Mouse (Mus musculus) liver, embryonic 13.5 days (tissue): ENCODE results near the gene Atp1a1. TPM values are rescaled to one million over a fixed set of nuclear protein-coding genes. Genes with fewer than 3 reads are reported as not detected.

ENCODE experiments used
- ATAC-seq: fragments of 200-750 bp; cut with Nextera tagmentation; 2 replicates; pipeline ENCODE4 v1.8.0; 2017; ENCODE audit warnings: low read depth, mild to moderate bottlenecking, moderate number of reproducible peaks, moderate library complexity
- DNase-seq: peaks from one replicate; pipeline ENCODE4 v3.0.0; 2022
- H3K27ac ChIP-seq: fragments of 300-500 bp; sonication (generic); 2 replicates; pipeline ENCODE4 v1.5.1; 2015; ENCODE audit warnings: moderate library complexity, mild to moderate bottlenecking, inconsistent platforms
- H3K27me3 ChIP-seq: fragments of 300-500 bp; sonication (generic); 2 replicates; pipeline ENCODE4 v1.6.1; 2015; ENCODE audit warnings: mild to moderate bottlenecking, inconsistent platforms
- H3K36me3 ChIP-seq: fragments of 300-500 bp; sonication (generic); 2 replicates; pipeline ENCODE4 v1.6.1; 2015; ENCODE audit warnings: mild to moderate bottlenecking, inconsistent platforms
- H3K4me1 ChIP-seq: fragments of 300-500 bp; sonication (generic); replicated peaks from 2 replicates; pipeline ENCODE4 v1.6.1; 2015; ENCODE audit warnings: inconsistent platforms
- H3K4me2 ChIP-seq: fragments of 300-500 bp; sonication (generic); 2 replicates; pipeline ENCODE4 v1.6.1; 2015; ENCODE audit warnings: inconsistent platforms, mild to moderate bottlenecking, moderate library complexity
- H3K4me3 ChIP-seq: fragments of 300-500 bp; sonication (generic); replicated peaks from 2 replicates; pipeline ENCODE4 v1.5.1; 2015; ENCODE audit warnings: mild to moderate bottlenecking, inconsistent platforms
- H3K9ac ChIP-seq: fragments of 300-500 bp; sonication (generic); 2 replicates; pipeline ENCODE4 v1.6.1; 2015; ENCODE audit warnings: mild to moderate bottlenecking, inconsistent platforms
- H3K9me3 ChIP-seq: fragments of 300-500 bp; sonication (generic); replicated peaks from 2 replicates; pipeline ENCODE4 v1.6.1; 2016; ENCODE audit warnings: inconsistent platforms
- WGBS: fragments of 180-500 bp; shearing (Covaris S2); methylation state at CpG from one replicate; pipeline ENCODE4 v1.1.7; 2015; ENCODE audit not compliant: insufficient replicate concordance; 5-methylcytosine and 5-hydroxymethylcytosine counted together
- polyA plus RNA-seq: library from polyadenylated mRNA; unstranded; fragments of >200 nt; fragmentation: Nextera tagmentation; extraction: Ambion mirVana; gene quantifications from 2 replicates; pipeline ENCODE4 v1.2.1, GENCODE M21; 2015

The Atp1a1 gene
- polyA plus RNA-seq, 1 experiment from 2014 or later: 40.1 TPM

- Histone ChIP-seq H3K4me3 (no peak overlapping the region), H3K9ac (no peak overlapping the region), H3K4me2 (no peak overlapping the region), H3K27me3 (peaks cover 19% of the 10 kb centered on the region), H3K36me3 (no peaks in the 10 kb centered on the region), H3K4me1 (peaks cover under 1% of the 10 kb centered on the region; the same call in 1 of the 2 replicates), H3K27ac (no peak overlapping the region), H3K9me3 (no peaks in the 10 kb centered on the region)
- 65% methylated on average over 8 of the region's 8 CpGs for WGBS
- no peak for ATAC-seq
- DNase-seq: no peak
Measured at GRCm38 (mm10) chr3:101611012-101611812, 6.7 kb upstream of the Atp1a1 start.

- Histone ChIP-seq H3K4me1 (peaks cover 16% of the 10 kb centered on the region), H3K4me2 (no peak overlapping the region), H3K9me3 (no peaks in the 10 kb centered on the region), H3K36me3 (no peaks in the 10 kb centered on the region), H3K9ac (no peak overlapping the region), H3K27me3 (peaks cover 29% of the 10 kb centered on the region), H3K4me3 (no peak overlapping the region), H3K27ac (no peak overlapping the region)
- DNase-seq (no peak), ATAC-seq (no peak)
- WGBS: 66% methylated on average over 5 of the region's 5 CpGs
Measured at GRCm38 (mm10) chr3:101609302-101609701, 4.8 kb upstream of the Atp1a1 start.

- Histone ChIP-seq H3K9me3 (no peaks in the 10 kb centered on the region), H3K4me1 (peaks cover 31% of the 10 kb centered on the region), H3K4me2 (no peak overlapping the region), H3K27ac (no peak overlapping the region), H3K27me3 (peaks cover 25% of the 10 kb centered on the region), H3K36me3 (no peaks in the 10 kb centered on the region), H3K4me3 (no peak overlapping the region), H3K9ac (no peak overlapping the region)
- DNase-seq: no peak
- 71% methylated on average over 7 of the region's 7 CpGs for WGBS
- ATAC-seq: no peak
Measured at GRCm38 (mm10) chr3:101606861-101607455, 2.5 kb upstream of the Atp1a1 start.

DNA sequence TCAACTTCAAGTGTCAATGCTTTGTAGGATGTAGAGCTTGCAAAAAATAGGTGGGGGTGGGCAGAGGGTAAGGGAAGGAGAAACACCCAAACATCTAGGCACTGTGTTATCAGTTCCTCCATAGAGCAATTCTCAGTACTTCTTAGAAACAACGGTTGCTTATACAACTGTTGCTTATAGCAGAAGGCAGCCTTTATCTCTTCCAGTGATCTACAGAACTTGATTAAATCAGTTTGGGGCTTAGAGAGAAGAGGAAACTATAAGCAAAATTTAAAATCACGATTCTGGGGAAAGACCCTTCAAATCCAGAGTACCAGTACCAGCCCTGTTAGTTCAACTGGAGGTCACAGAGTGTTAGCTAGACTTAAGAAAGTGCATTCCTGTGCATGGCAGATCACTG lies 1.2 kb upstream of the Atp1a1 start:
- H3K27ac ChIP-seq: no peak overlapping the region
- peaks cover 43% of the 10 kb centered on the region for H3K4me1 ChIP-seq
- H3K27me3 ChIP-seq: peaks cover 25% of the 10 kb centered on the region
- no peak overlapping the region for H3K9ac ChIP-seq
- H3K9me3 ChIP-seq: no peaks in the 10 kb centered on the region
- H3K4me3 ChIP-seq: no peak overlapping the region
- 15% methylated on average over 2 of the region's 2 CpGs for WGBS
- H3K36me3 ChIP-seq: no peaks in the 10 kb centered on the region
- ATAC-seq: no peak
- H3K4me2 ChIP-seq: no peak overlapping the region
- no peak for DNase-seq

DNA sequence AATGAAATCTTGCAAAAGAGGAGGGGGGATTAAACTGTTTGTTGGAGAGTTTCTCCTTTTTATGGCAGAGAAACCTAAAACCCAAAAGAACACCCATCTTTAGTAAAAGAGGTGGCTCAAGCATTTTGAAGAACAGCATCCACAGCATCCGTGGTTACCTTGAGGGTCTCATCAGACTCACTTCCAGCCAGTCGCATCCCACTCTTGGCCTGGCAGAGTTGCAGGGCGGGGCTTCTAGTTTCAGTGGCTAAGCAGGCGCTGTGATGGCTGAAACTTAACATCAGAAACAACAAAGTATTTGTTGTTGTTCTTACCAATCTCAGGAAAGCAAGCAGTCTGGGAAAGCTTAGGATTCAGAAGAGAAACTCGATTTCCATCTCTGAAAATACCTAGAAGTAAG lies 807 bp upstream of the Atp1a1 start:
- ATAC-seq (no peak), DNase-seq (no peak)
- Histone ChIP-seq H3K4me1 (peaks cover 48% of the 10 kb centered on the region), H3K27me3 (peaks cover 25% of the 10 kb centered on the region), H3K27ac (no peak overlapping the region), H3K9me3 (no peaks in the 10 kb centered on the region), H3K9ac (peak overlapping the region; percentile 96), H3K36me3 (no peaks in the 10 kb centered on the region), H3K4me3 (peak overlapping the region; percentile 95), H3K4me2 (peak overlapping the region; percentile 99)
- 18% methylated on average over 5 of the region's 5 CpGs for WGBS

DNA sequence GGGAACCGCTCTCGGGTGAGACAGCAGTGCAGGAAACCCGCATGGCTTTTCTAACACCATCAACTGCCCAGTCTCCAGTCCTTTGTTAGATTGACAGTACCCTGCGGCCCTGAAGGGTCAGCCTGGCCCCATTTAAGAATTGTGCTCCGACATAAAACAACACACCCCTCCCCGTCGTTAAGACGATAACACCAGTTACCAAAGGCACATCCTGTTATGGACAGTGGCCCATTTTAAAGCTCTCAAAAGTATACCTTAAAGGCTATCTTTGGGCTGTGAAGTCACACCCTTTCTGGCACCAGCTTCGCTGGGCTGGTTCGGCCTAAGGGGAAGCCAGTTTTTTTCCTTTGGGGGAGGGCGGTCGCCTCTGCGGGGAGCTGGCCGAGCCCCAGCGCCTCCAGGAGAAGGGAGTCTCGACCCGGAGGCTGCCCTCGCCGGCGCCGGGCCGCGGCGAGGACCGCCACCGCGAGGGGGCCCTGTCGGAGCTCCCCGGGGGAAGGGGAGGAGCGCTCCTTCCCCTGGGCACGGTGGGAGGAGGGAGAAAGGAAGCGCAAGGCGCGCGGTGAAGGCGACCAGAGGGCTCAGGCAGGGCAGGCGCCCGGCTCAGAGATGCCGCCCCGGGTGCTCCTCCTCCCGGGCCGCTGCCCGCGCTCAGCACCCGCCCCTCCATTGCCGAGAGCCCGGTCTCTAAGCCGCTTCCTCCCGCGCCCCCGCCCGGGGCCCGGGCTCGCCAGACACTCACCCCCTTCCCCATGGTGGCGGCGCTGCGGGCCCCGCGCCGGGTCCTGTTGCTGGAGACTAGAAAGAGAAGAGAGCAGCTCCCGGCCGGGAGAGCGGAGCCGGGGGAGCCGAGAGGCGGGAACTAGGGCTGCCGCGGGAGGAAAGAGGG lies 579 bp downstream of the Atp1a1 start:
- Histone ChIP-seq H3K4me1 (peaks cover 62% of the 10 kb centered on the region), H3K27ac (peak overlapping the region; percentile 96), H3K36me3 (no peaks in the 10 kb centered on the region), H3K9ac (peak overlapping the region; percentile 96), H3K27me3 (peaks cover 21% of the 10 kb centered on the region), H3K9me3 (no peaks in the 10 kb centered on the region), H3K4me2 (peak overlapping the region; percentile 99), H3K4me3 (peak overlapping the region; percentile 95)
- WGBS: under 1% methylated on average over 53 of the region's 68 CpGs
- peak; percentile 84 for ATAC-seq
- peak; percentile 79 for DNase-seq

GRCm38 (mm10) chr3:101603194-101603593 lies 1.3 kb downstream of the Atp1a1 start:
- peaks cover 21% of the 10 kb centered on the region for H3K27me3 ChIP-seq
- peak overlapping the region; percentile 96 for H3K9ac ChIP-seq
- H3K36me3 ChIP-seq: no peaks in the 10 kb centered on the region
- H3K27ac ChIP-seq: peak overlapping the region; percentile 96
- H3K4me1 ChIP-seq: peaks cover 69% of the 10 kb centered on the region
- peak overlapping the region; percentile 99 for H3K4me2 ChIP-seq
- peak overlapping the region; percentile 95 for H3K4me3 ChIP-seq
- no peaks in the 10 kb centered on the region for H3K9me3 ChIP-seq
- ATAC-seq (no peak), DNase-seq (peak; percentile 1)
- 43% methylated on average over 7 of the region's 7 CpGs for WGBS

- Histone ChIP-seq H3K27me3 (peaks cover 21% of the 10 kb centered on the region), H3K9ac (peak overlapping the region; percentile 96), H3K4me3 (peak overlapping the region; percentile 95), H3K9me3 (no peaks in the 10 kb centered on the region), H3K36me3 (no peaks in the 10 kb centered on the region), H3K4me2 (peak overlapping the region; percentile 99), H3K4me1 (peaks cover 75% of the 10 kb centered on the region), H3K27ac (no peak overlapping the region)
- DNase-seq: no peak
- no peak for ATAC-seq
- WGBS: 70% methylated on average over 4 of the region's 4 CpGs
Measured at GRCm38 (mm10) chr3:101602511-101603055, 1.9 kb downstream of the Atp1a1 start.

DNA sequence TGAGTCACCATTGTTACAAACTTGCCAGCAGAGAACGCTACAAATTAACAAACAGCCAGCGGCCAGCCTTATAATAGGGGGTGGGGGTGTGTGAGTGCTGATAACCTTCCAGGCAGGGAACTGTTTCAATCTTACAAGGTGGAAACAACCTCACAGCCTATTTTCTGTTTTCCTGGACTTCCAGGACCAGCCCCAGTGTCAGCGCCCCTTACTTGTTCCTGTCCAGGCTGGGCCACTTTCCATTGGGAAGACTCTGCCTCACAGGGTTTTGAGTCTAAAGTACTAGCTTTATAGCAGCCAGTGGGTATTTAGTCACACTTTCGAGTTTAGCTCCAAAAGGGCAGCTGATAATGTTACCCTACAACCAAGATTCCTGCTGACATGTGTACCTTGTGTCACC lies 2.8 kb downstream of the Atp1a1 start:
- H3K36me3 ChIP-seq: no peaks in the 10 kb centered on the region
- peak overlapping the region; percentile 99; the same call in 1 of the 2 replicates for H3K4me2 ChIP-seq
- no peak overlapping the region for H3K4me3 ChIP-seq
- 51% methylated on average over 4 of the region's 4 CpGs for WGBS
- peaks cover 14% of the 10 kb centered on the region for H3K27me3 ChIP-seq
- no peak overlapping the region; the same call in 1 of the 2 replicates for H3K27ac ChIP-seq
- no peak for ATAC-seq
- H3K4me1 ChIP-seq: peaks cover 84% of the 10 kb centered on the region
- peak overlapping the region; percentile 26; the same call in 1 of the 2 replicates for H3K9ac ChIP-seq
- no peaks in the 10 kb centered on the region for H3K9me3 ChIP-seq
- no peak for DNase-seq

DNA sequence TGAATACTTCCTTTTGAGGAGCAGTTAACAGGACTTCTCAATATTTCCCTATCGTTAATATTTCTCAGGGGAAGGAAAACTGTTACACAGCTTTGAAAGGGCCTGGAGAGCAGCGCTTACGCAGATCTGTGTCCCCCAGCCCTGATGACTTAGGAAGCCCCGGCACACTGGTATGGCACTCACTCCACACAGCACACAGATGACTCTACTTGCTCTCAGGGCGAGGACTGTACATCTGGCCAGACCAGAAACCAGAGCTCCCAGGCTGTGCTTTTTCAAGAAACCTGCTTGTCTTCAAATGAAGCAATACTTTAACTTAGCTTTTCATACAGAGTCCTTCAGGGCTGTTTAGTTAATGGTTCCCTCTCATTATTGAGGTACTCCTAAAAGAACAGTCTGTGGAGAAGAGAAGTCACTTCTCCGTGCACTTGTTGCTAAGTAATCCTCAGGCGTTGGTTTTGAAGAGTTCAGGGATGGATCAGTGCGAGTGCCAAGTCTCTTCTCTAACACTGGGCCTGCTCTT lies 3.4 kb downstream of the Atp1a1 start:
- ATAC-seq (no peak), DNase-seq (no peak)
- Histone ChIP-seq H3K36me3 (peaks cover 3% of the 10 kb centered on the region; the same call in 1 of the 2 replicates), H3K9ac (peak overlapping the region; percentile 26; the same call in 1 of the 2 replicates), H3K4me3 (no peak overlapping the region), H3K27ac (no peak overlapping the region), H3K4me2 (0 out of 2 replicates have a peak overlapping the region, but pooled peaks have one; percentile 99), H3K27me3 (peaks cover 8% of the 10 kb centered on the region), H3K4me1 (peaks cover 88% of the 10 kb centered on the region), H3K9me3 (no peaks in the 10 kb centered on the region)
- WGBS: 80% methylated on average over 8 of the region's 8 CpGs
